ENCODE assay signal across 8 mouse cellular contexts in genomic region chr11:110449183-110449582, GRCm38 (mm10). TPM values are rescaled to one million over a fixed set of nuclear protein-coding genes. Genes with fewer than 3 reads are reported as not detected.
A peak's percentile ranks its signal among the peaks of the same experiment; 100 is the strongest.
DNase-seq lines count a peak whose midpoint lies in the region; ATAC-seq and TF ChIP-seq lines count a peak whose summit lies in the region.

No protein-coding gene starts in this region.

- 8% methylated on average over 11 of the region's 11 CpGs for WGBS in forebrain, embryonic 14.5 days
- 45% methylated on average over 11 of the region's 11 CpGs for WGBS in liver, embryonic 13.5 days (ENCODE audit: insufficient replicate concordance)
- 88% methylated on average over 11 of the region's 11 CpGs for WGBS in thymus, adult 2 months

- no peak overlapping the region for H3K27ac ChIP-seq in forebrain, embryonic 14.5 days (ENCODE audit: low read depth, low read length)
- peak overlapping the region; percentile 76; the same call in 1 of the 2 replicates for H3K27ac ChIP-seq in liver, embryonic 13.5 days
- no peak overlapping the region for H3K27ac ChIP-seq in thymus, adult 2 months (ENCODE audit: control insufficient read depth, insufficient read depth, low read length)

- H3K4me1 ChIP-seq in erythroblast, embryonic 14.5 days (ENCODE audit: control insufficient read depth) = peaks cover 33% of the 10 kb centered on the region
- peaks cover 31% of the 10 kb centered on the region for H3K4me1 ChIP-seq in E14TG2a.4 (replicated peaks; ENCODE audit: low read depth, low read length)
- H3K4me1 ChIP-seq in forebrain, embryonic 14.5 days (ENCODE audit: control insufficient read depth, insufficient read depth, low read length) = peaks cover 21% of the 10 kb centered on the region
- H3K4me1 ChIP-seq in liver, embryonic 13.5 days (replicated peaks) = peaks cover 45% of the 10 kb centered on the region
- peaks cover 8% of the 10 kb centered on the region; the same call in 1 of the 2 replicates for H3K4me1 ChIP-seq in thymus, adult 2 months (replicated peaks; ENCODE audit: control insufficient read depth, insufficient read depth, low read length)

- H3K4me2 ChIP-seq in forebrain, embryonic 14.5 days (ENCODE audit: low read length) = peak overlapping the region; percentile 43
- peak overlapping the region; percentile 81 for H3K4me2 ChIP-seq in liver, embryonic 13.5 days

- DNase-seq in forebrain, embryonic 14.5 days (ENCODE audit: low spot score) = peak; percentile 50
- DNase-seq in liver, embryonic 13.5 days = no peak
- no peak for DNase-seq in B cell, adult 2 months
- DNase-seq in thymus, adult 2 months = no peak
- DNase-seq in adrenal gland, adult 2 months = no peak

- peak overlapping the region; percentile 66 for H3K4me3 ChIP-seq in erythroblast, embryonic 14.5 days (replicated peaks)
- H3K4me3 ChIP-seq in E14TG2a.4 (replicated peaks; ENCODE audit: low read length) = peak overlapping the region; percentile 52
- no peak overlapping the region for H3K4me3 ChIP-seq in forebrain, embryonic 14.5 days (ENCODE audit: low read depth, low read length)
- H3K4me3 ChIP-seq in liver, embryonic 13.5 days (replicated peaks) = peak overlapping the region; percentile 57
- no peak overlapping the region for H3K4me3 ChIP-seq in thymus, adult 2 months (ENCODE audit: control insufficient read depth, insufficient read depth, low read length)

- no peaks in the 10 kb centered on the region for H3K9me3 ChIP-seq in erythroblast, embryonic 14.5 days (ENCODE audit: control insufficient read depth, low read length)
- peaks cover 20% of the 10 kb centered on the region for H3K9me3 ChIP-seq in E14TG2a.4 (ENCODE audit: low read length)
- no peaks in the 10 kb centered on the region for H3K9me3 ChIP-seq in forebrain, embryonic 14.5 days (replicated peaks; ENCODE audit: control insufficient read depth, low read length)
- no peaks in the 10 kb centered on the region for H3K9me3 ChIP-seq in liver, embryonic 13.5 days (replicated peaks)

- H3K27me3 ChIP-seq in erythroblast, embryonic 14.5 days (ENCODE audit: control insufficient read depth) = no peaks in the 10 kb centered on the region
- peaks cover 37% of the 10 kb centered on the region for H3K27me3 ChIP-seq in E14TG2a.4 (ENCODE audit: insufficient read depth, low read length)
- H3K27me3 ChIP-seq in forebrain, embryonic 14.5 days (replicated peaks; ENCODE audit: control insufficient read depth, insufficient read depth, low read length) = no peaks in the 10 kb centered on the region
- no peaks in the 10 kb centered on the region for H3K27me3 ChIP-seq in liver, embryonic 13.5 days
- no peaks in the 10 kb centered on the region for H3K27me3 ChIP-seq in thymus, adult 2 months (ENCODE audit: control insufficient read depth, insufficient read depth, low read length)

- ATAC-seq in erythroblast, adult 5-6 weeks (replicated peaks; ENCODE audit: low FRiP score, poor library complexity, severe bottlenecking) = no peak
- ATAC-seq in forebrain, embryonic 14.5 days = peak; percentile 38; the same call in 1 of the 2 replicates
- ATAC-seq in liver, embryonic 13.5 days (ENCODE audit: low read depth) = no peak

- no peak for TF ChIP-seq CTCF in E14TG2a.4 (conservative IDR thresholded peaks at IDR 0.05; ENCODE audit: low read length)
- no peak for TF ChIP-seq CTCF in thymus, adult 2 months (IDR thresholded peaks at IDR 0.05; ENCODE audit: borderline replicate concordance, control insufficient read depth, extremely low read depth, insufficient read depth, low read length, poor library complexity)

- H3K36me3 ChIP-seq in erythroblast, embryonic 14.5 days (ENCODE audit: control insufficient read depth) = peaks cover 2% of the 10 kb centered on the region; the same call in 1 of the 2 replicates
- H3K36me3 ChIP-seq in E14TG2a.4 (ENCODE audit: insufficient read depth, low read length) = no peaks in the 10 kb centered on the region
- H3K36me3 ChIP-seq in forebrain, embryonic 14.5 days (ENCODE audit: control insufficient read depth, insufficient read depth, low read length) = no peaks in the 10 kb centered on the region
- H3K36me3 ChIP-seq in liver, embryonic 13.5 days = no peaks in the 10 kb centered on the region
- H3K36me3 ChIP-seq in thymus, adult 2 months (ENCODE audit: control insufficient read depth, insufficient read depth, low read length) = no peaks in the 10 kb centered on the region

- peak overlapping the region; percentile 33 for H3K9ac ChIP-seq in forebrain, embryonic 14.5 days (ENCODE audit: low read length)
- peak overlapping the region; percentile 67 for H3K9ac ChIP-seq in liver, embryonic 13.5 days

- TF ChIP-seq POLR2A in thymus, adult 2 months (IDR thresholded peaks at IDR 0.05; ENCODE audit: control insufficient read depth, extremely low read depth, insufficient read depth, low read length, poor library complexity) = no peak

RNA-seq across cellular contexts. Expression of gene Map2k6, which starts 50.3 kb away (rescaled TPM):
- not detected in 2 replicates for polyA plus RNA-seq in erythroblast, embryonic 14.5 days (2012)
- total RNA-seq in erythroblast, adult 5-6 weeks (2015; ENCODE audit: low replicate concordance) = 0.63 and 0.77 TPM in 2 replicates
- 1.5 and 4.6 TPM in 2 replicates for total RNA-seq in erythroblast, adult 5-6 weeks (2017; ENCODE audit: low replicate concordance)
- polyA plus RNA-seq in forebrain, embryonic 14.5 days (2014; fragmentation: Nextera tagmentation; extraction: Ambion mirVana) = 46.9 and 50.9 TPM in 2 replicates
- 4.4 and 6.5 TPM in 2 replicates for polyA plus RNA-seq in liver, embryonic 13.5 days (2015; fragmentation: Nextera tagmentation; extraction: Ambion mirVana)
- polyA plus RNA-seq in thymus, adult 2 months (2012; rRNA removed) = 6.7 and 8.1 TPM in 2 replicates
- total RNA-seq in adrenal gland, adult 2 months (2021) = 1 to 10 TPM; 4.0 to 4.4 TPM
- 0.42 and 0.45 TPM in 2 replicates for polyA plus RNA-seq in adrenal gland, adult 2 months (2012; rRNA removed)

Comparison
In these comparisons a context has a peak if more than half of its experiments do, and no peak if none do; other contexts are left out.
1. H3K4me3 ChIP-seq: peak in erythroblast, embryonic 14.5 days (single experiment), E14TG2a.4 (single experiment) and liver, embryonic 13.5 days (single experiment); none in forebrain, embryonic 14.5 days (single experiment) and thymus, adult 2 months (single experiment).